Mouse (Mus musculus) spleen, adult 18-20 months (tissue): Measurements from ENCODE around the gene Ezh1.

Experiments used
- DNase-seq, 2 experiments: peaks; one replicate each; pipeline ENCODE4 v3.0.0; 2022; ENCODE audit warnings: mixed read lengths in 2 of 2

Ezh1 gene

DNA sequence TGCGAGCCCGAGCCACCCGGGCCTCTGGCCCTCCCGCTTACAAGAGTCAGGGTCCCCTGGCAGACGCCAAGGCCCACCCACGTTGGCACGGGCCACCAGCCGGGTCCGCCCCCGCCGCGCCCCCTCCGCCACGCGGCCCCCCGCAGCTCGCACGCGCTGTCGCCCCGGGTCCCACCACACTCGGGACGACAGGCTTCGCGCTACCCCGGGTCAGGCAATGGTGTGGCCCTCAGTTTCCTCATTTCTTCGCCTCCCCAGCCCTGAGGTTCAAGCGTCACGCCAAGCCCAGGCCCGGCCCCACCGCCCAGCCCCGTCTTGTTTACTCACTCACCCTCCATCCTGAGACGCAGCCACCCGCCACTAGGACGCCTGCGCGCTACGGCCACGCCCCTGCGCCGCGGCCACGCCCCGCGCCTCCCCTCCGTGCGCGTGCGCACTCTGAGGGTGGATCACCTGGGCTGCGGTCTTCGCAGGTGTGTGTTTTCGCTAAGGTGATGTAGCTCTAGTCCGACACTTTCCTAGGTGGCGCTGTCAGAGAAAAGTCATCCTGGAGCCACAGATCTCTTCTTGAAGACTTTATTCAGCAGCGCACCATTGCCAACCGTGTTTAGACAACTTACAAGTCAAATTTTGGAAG, at the start of gene Ezh1:
TSS of gene Ezh1 (minus strand) at position 399 of the 637 bp plus-strand sequence.
- DNase-seq: peak; percentile 88 to 96

DNA sequence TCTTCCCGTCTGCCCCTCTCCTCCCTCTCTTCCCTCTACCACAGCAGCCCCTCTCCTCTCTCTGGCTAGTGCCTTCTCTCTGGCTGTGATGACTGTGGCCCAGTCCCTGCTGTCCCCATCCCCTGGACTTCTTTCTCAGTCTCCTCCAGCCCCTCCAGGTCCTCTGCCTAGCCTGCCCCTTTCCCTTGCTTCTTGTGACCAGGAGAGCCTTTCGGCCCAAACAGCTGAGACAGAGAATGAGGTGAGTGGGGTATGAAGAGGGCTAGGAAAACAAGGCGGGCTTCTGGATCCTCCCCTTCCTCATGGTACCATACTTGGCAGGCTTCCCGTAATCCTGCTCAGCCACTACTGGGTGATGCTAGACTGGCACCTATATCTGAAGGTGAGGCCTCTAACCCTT, 49.0 kb upstream of the Ezh1 start:
- DNase-seq: no peak

DNA sequence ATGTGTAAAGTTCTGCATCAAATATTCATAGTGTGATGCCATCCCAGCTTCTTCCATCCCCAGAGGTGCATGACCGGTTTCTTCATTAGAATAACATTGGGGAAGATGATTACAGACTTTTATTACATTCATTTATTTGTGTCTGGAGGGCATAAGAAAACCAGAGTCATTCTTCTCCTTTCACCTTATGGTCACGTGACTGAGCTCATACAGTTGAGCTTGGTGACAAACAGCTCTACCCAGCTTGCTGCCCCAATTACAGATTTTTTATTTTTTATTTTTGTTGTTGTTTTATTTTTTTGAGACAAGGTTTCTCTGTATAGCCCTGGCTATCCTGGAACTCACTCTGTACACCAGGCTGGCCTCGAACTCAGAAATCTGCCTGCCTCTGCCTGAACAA, 46.2 kb upstream of the Ezh1 start:
- DNase-seq: no peak

DNA sequence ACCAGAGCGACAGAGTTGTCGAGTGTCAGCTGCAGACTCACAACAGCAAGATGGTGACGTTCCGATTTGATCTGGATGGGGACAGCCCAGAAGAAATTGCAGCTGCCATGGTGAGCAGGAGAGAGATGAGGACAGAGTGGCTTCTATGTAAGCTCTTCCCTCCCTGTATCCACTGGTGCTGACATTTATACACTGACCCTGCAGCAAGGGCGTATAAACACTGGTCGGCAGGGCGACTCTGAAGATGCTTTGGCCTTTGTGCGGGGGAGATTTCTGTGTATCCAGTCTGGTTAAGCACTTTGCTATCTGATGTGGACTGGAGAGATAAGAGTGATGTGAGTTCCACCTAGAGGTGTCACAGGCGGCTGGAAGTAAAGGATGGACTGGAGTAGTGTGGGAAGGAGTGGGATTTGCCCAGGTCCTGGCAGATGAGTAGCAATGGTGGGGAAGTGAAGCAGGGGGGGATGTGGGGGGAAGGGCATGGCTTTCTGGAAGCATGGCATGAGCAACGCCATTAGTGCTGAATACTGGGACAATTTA, 43.4 kb upstream of the Ezh1 start:
- no peak for DNase-seq

GRCm38 (mm10) chr11:101265906-101266305, 39.6 kb upstream of the Ezh1 start:
- no peak for DNase-seq

DNA sequence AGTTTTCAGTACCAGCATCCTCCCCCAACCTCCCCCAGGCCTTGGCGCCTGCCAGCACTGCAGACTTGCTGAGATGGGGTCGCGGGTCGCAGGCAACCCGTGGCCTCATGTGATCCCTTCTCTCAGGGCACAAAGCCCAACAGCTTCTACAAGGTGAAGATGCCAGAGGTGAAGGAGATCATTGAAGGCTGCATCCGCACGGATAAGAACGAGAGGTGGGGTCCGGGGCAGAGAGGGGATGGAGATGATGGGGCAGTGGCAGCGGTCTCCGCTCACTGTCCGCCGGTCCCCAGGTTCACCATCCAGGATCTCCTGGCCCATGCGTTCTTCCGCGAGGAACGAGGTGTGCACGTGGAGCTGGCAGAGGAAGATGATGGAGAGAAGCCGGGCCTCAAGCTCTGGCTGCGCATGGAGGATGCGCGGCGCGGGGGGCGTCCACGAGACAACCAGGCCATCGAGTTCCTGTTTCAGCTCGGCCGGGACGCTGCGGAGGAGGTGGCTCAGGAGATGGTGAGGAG, 38.8 kb upstream of the Ezh1 start:
- DNase-seq: no peak

DNA sequence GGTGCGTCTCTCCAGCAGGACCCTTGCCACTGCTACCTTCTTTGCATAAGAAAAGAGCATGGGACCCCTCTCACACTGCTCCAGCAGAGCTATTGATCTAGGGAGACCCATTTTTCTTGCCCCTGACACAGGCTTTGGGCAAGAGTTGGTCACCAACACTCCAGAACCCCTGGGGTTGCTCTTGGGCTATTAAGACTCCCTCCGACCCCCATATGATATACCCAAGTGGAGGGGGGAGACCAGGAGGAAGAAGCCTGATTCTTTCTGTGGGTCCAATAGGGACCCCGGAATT, 37.7 kb upstream of the Ezh1 start:
- DNase-seq: no peak

DNA sequence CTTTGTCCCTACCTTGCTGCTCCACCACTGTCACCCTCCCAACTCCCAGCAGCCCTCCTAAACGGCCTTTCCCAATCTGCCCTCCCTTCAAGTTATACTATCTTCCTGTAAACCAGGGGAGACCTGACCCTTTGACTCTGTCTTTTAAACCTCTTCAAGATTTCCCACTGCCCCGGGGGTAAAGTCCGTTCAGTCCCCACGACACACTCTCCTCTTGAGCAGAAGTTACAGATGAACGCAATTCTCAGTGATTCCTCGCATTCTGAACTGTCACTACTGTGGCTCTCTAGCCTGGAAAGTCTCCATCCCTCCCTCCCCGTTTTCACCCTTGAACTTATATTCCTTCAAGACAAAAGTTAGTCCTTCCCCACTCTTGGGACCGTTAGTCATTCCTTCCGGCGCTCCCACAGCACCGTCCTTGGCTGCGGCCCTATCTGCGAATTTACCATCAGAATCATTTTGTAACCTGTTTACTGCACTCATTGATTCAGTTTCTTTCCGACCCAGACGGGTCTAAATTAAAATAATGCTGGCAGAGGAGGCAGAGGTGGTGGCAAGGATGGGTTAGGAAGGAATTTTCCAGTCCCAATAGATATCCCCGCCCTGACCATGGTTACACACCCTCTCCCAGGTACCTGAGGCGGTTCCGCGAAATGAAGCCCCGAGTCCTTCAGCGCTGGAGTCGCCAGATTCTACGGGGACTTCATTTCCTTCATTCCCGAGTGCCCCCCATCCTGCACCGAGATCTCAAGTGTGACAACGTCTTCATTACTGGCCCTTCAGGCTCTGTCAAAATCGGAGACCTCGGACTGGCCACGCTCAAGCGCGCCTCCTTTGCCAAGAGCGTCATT, 37.1 kb upstream of the Ezh1 start:
- no peak for DNase-seq

DNA sequence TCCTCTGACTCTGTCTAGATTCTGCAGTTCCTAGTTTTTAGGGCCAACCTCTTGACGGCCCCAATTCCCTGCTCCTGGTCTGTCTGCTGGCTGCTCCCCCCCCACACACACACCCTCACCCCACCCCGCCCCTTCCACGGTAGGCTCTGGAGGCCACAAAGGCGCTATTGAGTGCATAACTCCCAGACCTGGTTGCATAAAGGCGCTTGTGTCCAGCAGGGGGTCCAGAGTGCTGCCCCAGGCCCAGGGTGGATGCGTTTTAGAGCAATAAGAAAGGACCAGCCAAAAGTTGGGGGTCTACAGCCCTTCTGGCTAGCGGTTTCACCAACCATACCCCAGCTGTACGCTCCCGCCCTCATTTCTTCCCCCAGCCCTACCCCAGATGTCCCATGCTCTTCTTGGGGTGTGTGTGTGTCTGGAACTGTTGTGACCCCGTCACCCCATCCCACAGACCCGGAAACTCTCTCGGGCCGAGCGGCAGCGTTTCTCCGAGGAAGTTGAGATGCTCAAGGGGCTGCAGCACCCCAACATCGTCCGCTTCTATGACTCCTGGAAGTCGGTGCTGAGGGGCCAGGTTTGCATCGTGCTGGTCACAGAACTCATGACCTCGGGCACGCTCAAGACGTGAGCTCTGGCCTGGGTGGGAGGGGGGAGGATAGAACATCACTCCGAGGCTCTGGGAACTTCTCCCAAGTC, 36.2 kb upstream of the Ezh1 start:
- no peak for DNase-seq

DNA sequence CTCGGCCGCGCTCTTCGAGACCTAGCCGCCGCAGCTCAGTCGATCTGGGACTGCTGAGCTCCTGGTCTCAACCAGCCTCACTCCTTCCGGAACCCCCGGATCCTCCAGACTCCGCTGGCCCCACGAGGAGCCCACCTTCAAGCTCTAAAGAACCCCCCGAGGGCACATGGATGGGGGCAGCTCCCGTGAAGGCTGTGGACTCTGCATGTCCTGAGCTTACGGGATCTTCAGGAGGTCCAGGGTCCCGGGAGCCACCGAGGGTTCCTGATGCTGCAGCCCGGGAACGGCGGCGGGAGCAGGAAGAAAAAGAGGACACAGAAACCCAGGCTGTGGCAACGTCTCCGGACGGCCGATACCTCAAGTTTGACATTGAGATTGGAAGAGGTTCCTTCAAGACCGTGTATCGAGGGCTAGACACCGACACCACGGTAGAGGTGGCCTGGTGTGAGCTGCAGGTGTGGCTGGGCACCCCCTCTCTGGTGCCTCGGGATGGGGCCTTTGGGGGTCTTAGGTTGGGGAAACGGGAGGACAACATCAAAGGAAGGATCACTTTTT, 34.6 kb upstream of the Ezh1 start:
- DNase-seq: no peak

DNA sequence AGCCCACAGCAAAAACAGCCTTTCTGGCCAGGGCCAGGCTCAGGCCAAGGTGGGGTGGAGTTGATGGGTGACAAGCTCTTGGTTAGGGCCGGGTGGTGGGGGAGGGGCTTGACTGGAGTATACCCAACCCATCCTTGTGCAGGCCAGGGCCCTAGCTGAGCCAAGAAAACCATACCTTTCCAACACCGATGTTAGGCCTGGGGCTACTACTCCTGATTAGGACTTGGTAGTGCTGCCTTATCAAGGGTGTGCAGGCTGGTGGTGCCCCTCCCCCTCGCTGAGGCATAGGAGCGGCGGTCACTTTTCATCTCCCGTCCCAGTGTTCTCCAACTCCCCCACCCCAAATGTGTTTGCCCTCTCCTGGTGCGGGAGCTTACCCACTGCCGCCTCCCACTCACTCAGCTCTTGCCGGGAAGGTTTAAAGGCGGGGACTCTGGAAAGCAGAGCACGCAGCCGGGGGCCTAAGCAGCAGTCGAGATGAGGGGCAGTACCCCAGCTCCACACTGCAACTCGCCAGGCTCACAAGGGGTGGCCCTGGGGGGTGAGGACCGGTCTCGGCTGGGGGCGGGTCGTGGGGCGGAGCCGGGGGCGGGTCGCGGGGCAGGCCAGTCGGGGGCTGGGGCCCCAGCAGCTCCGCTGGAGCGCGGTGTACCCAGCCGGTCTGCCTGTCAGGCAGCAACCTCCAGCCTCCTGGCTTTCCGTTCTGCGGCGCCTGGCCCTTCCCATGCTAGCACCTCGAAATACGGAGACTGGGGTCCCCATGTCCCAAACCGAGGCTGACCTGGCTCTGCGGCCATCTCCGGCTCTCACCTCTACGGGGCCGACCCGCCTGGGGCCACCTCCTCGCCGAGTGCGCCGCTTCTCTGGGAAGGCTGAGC, 33.9 kb upstream of the Ezh1 start, which contains the start of gene Wnk4:
TSS of gene Wnk4 (plus strand) at position 620 of the 878 bp plus-strand sequence.
- no peak for DNase-seq

GRCm38 (mm10) chr11:101259261-101259712, 33.0 kb upstream of the Ezh1 start:
- no peak for DNase-seq

DNA sequence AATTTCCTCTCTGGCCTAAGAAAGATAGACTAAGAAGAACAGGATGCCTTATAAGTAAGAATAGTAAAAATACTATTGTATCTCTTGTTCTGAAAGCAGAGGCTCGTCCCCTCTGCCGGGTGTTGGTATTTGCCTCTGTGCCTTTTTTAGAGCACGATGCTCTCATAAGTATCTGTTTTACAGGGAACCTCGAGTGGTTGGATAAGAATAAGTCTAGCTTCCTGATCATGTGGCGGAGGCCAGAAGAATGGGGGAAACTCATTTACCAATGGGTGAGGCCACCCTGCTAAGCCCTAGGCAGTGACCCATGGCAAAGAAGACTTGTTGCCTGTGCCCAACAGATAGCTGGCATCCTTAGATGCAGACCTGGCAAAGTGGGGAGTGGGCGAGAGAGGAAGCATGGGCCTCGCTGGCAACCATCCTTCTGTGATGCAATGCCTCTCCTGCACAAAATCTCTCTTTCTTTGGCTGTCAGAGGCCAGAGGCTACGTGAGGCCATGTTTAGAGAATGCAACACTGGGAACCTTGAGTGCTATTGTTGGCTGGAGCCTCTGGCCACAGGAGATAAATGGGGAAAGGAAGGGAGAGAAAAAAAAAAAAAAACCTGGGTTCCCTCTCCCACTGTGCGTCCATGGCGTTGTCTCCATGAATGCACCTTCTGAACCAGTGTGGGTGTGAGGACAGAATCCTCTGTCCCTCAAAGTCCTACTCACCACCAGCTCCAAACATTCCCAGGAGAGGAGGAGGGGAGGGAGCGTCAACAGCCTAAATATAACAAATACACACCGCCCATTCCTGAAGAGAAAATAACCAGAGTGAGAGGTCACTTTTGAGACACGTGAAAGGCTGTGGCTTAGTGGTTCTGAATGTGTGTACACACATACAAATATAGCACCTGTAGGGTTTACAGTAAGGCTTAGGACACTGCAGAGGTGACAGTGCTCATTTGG, 29.8 kb upstream of the Ezh1 start:
- DNase-seq: no peak

GRCm38 (mm10) chr11:101253613-101254389, 27.5 kb upstream of the Ezh1 start, which contains the start of gene Vps25:
Gene Vps25 (plus strand): TSS chr11:101253707.
- peak; percentile 66 to 82 for DNase-seq

- DNase-seq: no peak
Measured at GRCm38 (mm10) chr11:101252941-101253340, 26.7 kb upstream of the Ezh1 start.

DNA sequence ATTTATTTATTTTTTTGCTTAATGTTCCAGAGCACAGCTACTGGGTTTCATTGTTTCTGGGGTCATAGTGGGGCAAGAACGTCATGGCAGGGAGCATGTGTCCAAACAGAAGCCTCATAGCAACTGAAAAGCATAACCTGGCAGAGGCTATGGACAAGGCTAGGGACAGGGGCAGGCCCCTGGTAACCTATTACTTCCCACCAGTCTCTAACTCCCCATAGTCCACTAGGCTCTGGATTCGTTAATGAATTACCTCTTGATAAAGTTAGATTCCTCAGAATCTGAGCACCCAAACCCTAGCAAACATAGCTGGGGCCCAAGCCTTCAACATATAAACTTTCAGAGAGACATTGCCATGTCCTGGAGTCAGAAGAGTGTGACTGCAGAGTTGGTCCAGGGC, 24.8 kb upstream of the Ezh1 start:
- no peak for DNase-seq

DNA sequence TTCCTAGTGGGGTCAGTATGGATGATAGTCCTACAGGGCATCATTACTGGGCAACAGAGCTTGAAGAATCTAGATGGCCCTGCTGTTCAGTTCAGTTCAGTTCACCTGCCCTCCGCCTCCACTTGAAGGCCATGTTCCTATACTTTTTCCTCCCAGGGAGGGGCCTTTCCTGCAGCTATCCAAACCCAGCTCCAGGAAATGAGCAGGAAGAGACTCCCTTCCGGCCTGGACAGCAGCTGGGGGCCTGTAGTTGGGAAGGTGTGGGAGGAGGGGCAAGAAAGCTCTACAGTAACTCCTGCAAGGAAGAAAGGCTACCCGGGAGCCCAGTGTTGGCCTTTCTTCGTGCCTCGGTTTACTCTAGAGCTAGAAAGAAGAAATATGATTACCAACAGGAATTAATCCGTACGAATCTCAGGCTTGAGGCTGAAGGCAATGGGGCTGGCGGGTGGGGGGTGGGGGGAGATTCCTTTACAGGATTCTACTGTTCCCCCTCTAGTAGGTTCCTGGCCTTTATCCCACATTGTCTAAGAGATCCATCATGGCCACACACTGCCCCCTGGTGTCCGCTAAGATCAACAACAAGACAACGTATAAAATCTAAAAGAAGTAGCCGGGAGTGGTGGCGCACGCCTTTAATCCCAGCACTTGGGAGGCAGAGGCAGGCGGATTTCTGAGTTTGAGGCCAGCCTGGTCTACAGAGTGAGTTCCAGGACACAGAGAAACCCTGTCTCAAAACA, 22.2 kb upstream of the Ezh1 start:
- peak; percentile 23 to 65 for DNase-seq

- DNase-seq: no peak
Measured at GRCm38 (mm10) chr11:101247521-101248030, 21.3 kb upstream of the Ezh1 start.

DNA sequence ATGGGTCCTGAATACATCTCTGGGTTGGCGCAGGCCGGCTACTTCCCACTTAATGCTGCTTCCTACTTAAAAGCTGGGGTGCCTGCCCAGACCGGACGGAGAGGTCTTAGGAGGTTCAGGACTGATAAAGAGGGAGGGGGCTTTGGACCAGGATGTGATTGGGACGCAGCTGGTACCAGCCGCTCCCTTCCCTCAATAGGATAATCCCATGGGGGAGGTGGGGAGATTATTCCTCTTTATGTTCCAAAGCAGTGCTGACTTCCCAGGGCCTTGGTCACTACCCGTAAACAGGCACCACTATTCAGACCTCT, 20.4 kb upstream of the Ezh1 start:
- no peak for DNase-seq
